Mouse (Mus musculus): ENCODE measurements around the gene Itgb3bp.

DNA sequence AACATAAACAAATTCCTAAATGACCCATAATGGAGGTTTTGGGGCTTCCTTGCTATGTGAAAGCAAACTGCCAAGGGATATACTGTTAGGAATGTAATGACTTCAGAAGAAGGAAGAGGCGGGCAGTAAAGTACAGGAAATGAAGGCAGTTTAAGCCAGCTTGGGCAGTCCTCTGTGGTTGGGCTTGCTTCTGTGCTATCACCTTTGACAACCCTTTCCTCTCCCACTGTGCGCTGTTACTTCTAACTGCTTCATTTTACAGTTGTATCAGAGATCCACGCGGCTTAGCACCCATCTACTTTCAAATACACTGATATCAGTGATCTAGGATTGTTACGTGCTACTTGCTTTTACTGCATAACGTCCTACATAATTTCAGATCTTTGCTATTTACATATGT is 137.2 kb downstream of the Itgb3bp start:
- TF ChIP-seq CTCF (IDR thresholded peaks at IDR 0.05; ENCODE audit: low read depth), result no peak
- TF ChIP-seq EP300 (IDR thresholded peaks at IDR 0.05; ENCODE audit: low read depth), result no peak
